Mouse (Mus musculus): Measurements from ENCODE around the gene Sec61a1. TPM values are rescaled to one million over a fixed set of nuclear protein-coding genes. Genes with fewer than 3 reads are reported as not detected.
A peak's percentile ranks its signal among the peaks of the same experiment; 100 is the strongest.

The Sec61a1 gene
- 66.9 and 67.7 TPM in 2 replicates for polyA plus RNA-seq (2012; rRNA removed)
- 86.9 and 90.0 TPM in 2 replicates for polyA plus RNA-seq (2014; fragmentation: Nextera tagmentation; extraction: Ambion mirVana)

DNA sequence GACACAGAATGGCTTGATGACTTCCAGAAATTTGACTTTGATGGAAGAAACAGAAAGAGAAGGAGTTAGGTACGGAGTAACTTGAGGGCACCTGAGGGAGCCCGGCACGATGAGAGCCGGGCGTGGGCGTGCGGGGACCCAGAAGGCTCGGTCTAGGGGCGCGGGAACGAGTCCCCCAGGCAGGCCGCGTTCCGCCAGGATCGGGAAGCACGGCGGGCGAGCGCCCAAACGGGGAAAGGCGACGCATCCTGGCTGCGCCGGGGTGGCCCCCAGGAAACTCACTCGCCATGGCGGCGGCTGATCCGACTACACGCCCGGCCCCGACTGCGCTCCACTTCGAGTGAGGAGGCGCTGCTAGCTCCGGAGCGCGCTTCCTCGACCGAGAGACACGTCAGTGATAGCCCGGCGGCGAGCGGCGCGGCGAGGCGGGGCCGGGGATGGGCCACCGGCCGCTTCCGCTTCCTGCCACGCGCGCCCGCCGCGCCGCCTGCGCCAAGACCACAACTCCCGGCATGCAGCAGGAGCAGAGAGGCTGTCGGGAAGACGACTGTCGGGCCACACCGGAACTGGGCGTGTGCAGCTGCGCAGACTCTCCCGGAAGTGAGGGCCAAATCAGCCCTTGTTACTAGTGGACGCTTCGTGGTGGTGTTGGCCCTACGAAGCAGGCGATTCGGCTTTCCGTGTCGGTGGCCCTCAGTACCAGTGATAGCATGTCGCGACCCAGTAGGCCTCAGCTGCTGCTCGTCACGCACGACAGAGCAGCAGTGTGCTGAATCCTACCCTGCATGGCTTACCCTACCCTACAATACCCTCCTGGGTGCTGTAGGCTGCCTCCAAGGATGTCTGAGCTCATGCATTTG lies at the start of gene Sec61a1:
Gene Sec61a1 (minus strand): TSS at position 502 of the 860 bp plus-strand sequence.
- peak within 1 kb of the TSS; percentile 100 for H3K4me2 ChIP-seq (ENCODE audit: low read depth)
- TF ChIP-seq CTCF (IDR thresholded peaks at IDR 0.05; ENCODE audit: low read depth) (no peak; the same call in 1 of the 2 replicates), EP300 (IDR thresholded peaks at IDR 0.05; ENCODE audit: low read depth) (no peak)
- peak; percentile 91 to 92 (median 91) for DNase-seq (ENCODE audit: low read depth in 3 of 3, low spot score in 3 of 3)
- H3K4me1 ChIP-seq (replicated peaks; ENCODE audit: control insufficient read depth in 2 of 2, insufficient read depth in 2 of 2, low read length in 1 of 2) = peaks cover 15 to 17% of the 10 kb centered on the region in 2 experiments
- ATAC-seq (ENCODE audit: insufficient read depth) = peak; percentile 95
- no peaks in the 10 kb centered on the region for H3K9me3 ChIP-seq (ENCODE audit: control insufficient read depth, low read length)
- H3K27me3 ChIP-seq (ENCODE audit: control insufficient read depth, insufficient read depth, low read length) = no peaks in the 10 kb centered on the region
- peaks cover 22% of the 10 kb centered on the region for H3K36me3 ChIP-seq (replicated peaks; ENCODE audit: control insufficient read depth, insufficient read depth, low read depth)
- peak within 1 kb of the TSS; percentile 77 to 85 for H3K4me3 ChIP-seq (ENCODE audit: insufficient read depth in 1 of 2, low read depth in 2 of 2, low read length in 2 of 2)
- peak within 1 kb of the TSS; percentile 63 for H3K27ac ChIP-seq
- under 1% methylated on average over 75 of the region's 80 CpGs for WGBS (ENCODE audit: insufficient replicate concordance)
- peak within 1 kb of the TSS; percentile 87 for H3K9ac ChIP-seq (replicated peaks)

GRCm38 (mm10) chr6:88566676-88567075 lies 48.0 kb upstream of the Sec61a1 start:
- Histone ChIP-seq H3K9me3 (ENCODE audit: control insufficient read depth, low read length) (no peaks in the 10 kb centered on the region), H3K27me3 (ENCODE audit: control insufficient read depth, insufficient read depth, low read length) (peaks cover 19% of the 10 kb centered on the region), H3K36me3 (replicated peaks; ENCODE audit: control insufficient read depth, insufficient read depth, low read depth) (no peaks in the 10 kb centered on the region), H3K4me1 (replicated peaks; ENCODE audit: control insufficient read depth in 2 of 2, insufficient read depth in 2 of 2, low read length in 1 of 2) (no peaks in the 10 kb centered on the region), H3K27ac (no peak overlapping the region), H3K4me2 (ENCODE audit: low read depth) (peak overlapping the region; percentile 25), H3K9ac (replicated peaks) (no peak overlapping the region), H3K4me3 (ENCODE audit: insufficient read depth in 1 of 2, low read depth in 2 of 2, low read length in 2 of 2) (no peak overlapping the region)
- 29% methylated on average over 7 of the region's 7 CpGs for WGBS (ENCODE audit: insufficient replicate concordance)
- no peak for ATAC-seq (ENCODE audit: insufficient read depth)
- no peak for TF ChIP-seq EP300 (IDR thresholded peaks at IDR 0.05; ENCODE audit: low read depth)
- no peak for TF ChIP-seq CTCF (IDR thresholded peaks at IDR 0.05; ENCODE audit: low read depth)
- DNase-seq (ENCODE audit: low read depth in 3 of 3, low spot score in 3 of 3) = no peak

GRCm38 (mm10) chr6:88565033-88565432 lies 46.3 kb upstream of the Sec61a1 start:
- TF ChIP-seq EP300 (IDR thresholded peaks at IDR 0.05; ENCODE audit: low read depth) (no peak), CTCF (IDR thresholded peaks at IDR 0.05; ENCODE audit: low read depth) (peak; percentile 53)
- ATAC-seq (ENCODE audit: insufficient read depth) (no peak), DNase-seq (ENCODE audit: low read depth in 3 of 3, low spot score in 3 of 3) (no peak)
- no peaks in the 10 kb centered on the region for H3K9me3 ChIP-seq (ENCODE audit: control insufficient read depth, low read length)
- no peak overlapping the region for H3K4me3 ChIP-seq (ENCODE audit: insufficient read depth in 1 of 2, low read depth in 2 of 2, low read length in 2 of 2)
- H3K36me3 ChIP-seq (replicated peaks; ENCODE audit: control insufficient read depth, insufficient read depth, low read depth) = no peaks in the 10 kb centered on the region
- no peak overlapping the region for H3K9ac ChIP-seq (replicated peaks)
- no peak overlapping the region for H3K4me2 ChIP-seq (ENCODE audit: low read depth)
- H3K27ac ChIP-seq = no peak overlapping the region
- H3K4me1 ChIP-seq (replicated peaks; ENCODE audit: control insufficient read depth in 2 of 2, insufficient read depth in 2 of 2, low read length in 1 of 2) = no peaks in the 10 kb centered on the region
- 19% methylated on average over 6 of the region's 6 CpGs for WGBS (ENCODE audit: insufficient replicate concordance)
- H3K27me3 ChIP-seq (ENCODE audit: control insufficient read depth, insufficient read depth, low read length) = peaks cover 19% of the 10 kb centered on the region

DNA sequence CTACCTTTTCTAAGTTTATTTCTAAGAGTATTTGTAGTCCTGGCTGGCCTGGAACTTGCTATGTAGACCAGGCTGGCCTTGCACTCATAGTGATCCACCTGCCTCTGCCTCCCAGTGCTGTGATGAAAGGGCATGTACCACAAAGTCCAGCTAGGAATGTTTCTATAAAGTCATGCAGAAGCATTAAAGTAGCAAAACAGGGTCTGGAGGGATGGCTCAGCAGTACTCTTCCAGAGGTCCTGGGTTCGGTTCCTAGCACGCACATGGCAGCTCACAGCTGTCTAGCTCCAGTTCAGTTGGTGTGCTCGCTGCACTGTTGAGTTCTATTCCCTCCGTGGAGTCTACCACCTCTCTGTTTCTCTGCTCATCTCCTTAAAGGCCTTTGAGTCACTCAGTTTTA lies 41.5 kb upstream of the Sec61a1 start:
- TF ChIP-seq CTCF (IDR thresholded peaks at IDR 0.05; ENCODE audit: low read depth) (no peak), EP300 (IDR thresholded peaks at IDR 0.05; ENCODE audit: low read depth) (no peak)
- 75% methylated on average over 4 of the region's 4 CpGs for whole genome bisulfite sequencing (ENCODE audit: insufficient replicate concordance)
- Histone ChIP-seq H3K9ac (replicated peaks) (no peak overlapping the region), H3K27me3 (ENCODE audit: control insufficient read depth, insufficient read depth, low read length) (peaks cover under 1% of the 10 kb centered on the region), H3K36me3 (replicated peaks; ENCODE audit: control insufficient read depth, insufficient read depth, low read depth) (no peaks in the 10 kb centered on the region), H3K9me3 (ENCODE audit: control insufficient read depth, low read length) (no peaks in the 10 kb centered on the region), H3K4me1 (replicated peaks; ENCODE audit: control insufficient read depth in 2 of 2, insufficient read depth in 2 of 2, low read length in 1 of 2) (no peaks in the 10 kb centered on the region), H3K4me3 (ENCODE audit: insufficient read depth in 1 of 2, low read depth in 2 of 2, low read length in 2 of 2) (no peak overlapping the region), H3K4me2 (ENCODE audit: low read depth) (no peak overlapping the region), H3K27ac (no peak overlapping the region)
- no peak for DNase-seq (ENCODE audit: low read depth in 3 of 3, low spot score in 3 of 3)
- no peak for ATAC-seq (ENCODE audit: insufficient read depth)

GRCm38 (mm10) chr6:88559688-88560087 lies 41.0 kb upstream of the Sec61a1 start:
- H3K4me1 ChIP-seq (replicated peaks; ENCODE audit: control insufficient read depth in 2 of 2, insufficient read depth in 2 of 2, low read length in 1 of 2) = no peaks in the 10 kb centered on the region
- H3K4me3 ChIP-seq (ENCODE audit: insufficient read depth in 1 of 2, low read depth in 2 of 2, low read length in 2 of 2) = no peak overlapping the region
- H3K27ac ChIP-seq = no peak overlapping the region
- no peaks in the 10 kb centered on the region for H3K36me3 ChIP-seq (replicated peaks; ENCODE audit: control insufficient read depth, insufficient read depth, low read depth)
- WGBS (ENCODE audit: insufficient replicate concordance) = 39% methylated on average over 5 of the region's 5 CpGs
- ATAC-seq (ENCODE audit: insufficient read depth) (no peak), DNase-seq (ENCODE audit: low read depth in 3 of 3, low spot score in 3 of 3) (no peak)
- peak; percentile 38 for TF ChIP-seq CTCF (IDR thresholded peaks at IDR 0.05; ENCODE audit: low read depth)
- TF ChIP-seq EP300 (IDR thresholded peaks at IDR 0.05; ENCODE audit: low read depth) = no peak
- H3K9me3 ChIP-seq (ENCODE audit: control insufficient read depth, low read length) = no peaks in the 10 kb centered on the region
- no peak overlapping the region for H3K9ac ChIP-seq (replicated peaks)
- no peaks in the 10 kb centered on the region; the same call in 1 of the 2 replicates for H3K27me3 ChIP-seq (ENCODE audit: control insufficient read depth, insufficient read depth, low read length)
- H3K4me2 ChIP-seq (ENCODE audit: low read depth) = no peak overlapping the region
